Mouse (Mus musculus) liver, adult 2 months (tissue): Measurements from ENCODE around the gene Igsf9.

Source experiments
- CTCF ChIP-seq: fragments of 200-500 bp; IDR thresholded peaks from 2 replicates; pipeline ENCODE4 v1.5.1; 2011; ENCODE audit warnings: low read depth, low read length, control low read depth
- POLR2A ChIP-seq: fragments of 200-500 bp; IDR thresholded peaks from 2 replicates; pipeline ENCODE4 v1.6.1; 2011; ENCODE audit warnings: low read length, control low read depth; ENCODE audit not compliant: insufficient read depth; ENCODE audit errors: extremely low read depth

- TF ChIP-seq CTCF (no peak), POLR2A (no peak)
These were observed 41.1 kb upstream of the Igsf9 start for GRCm38 (mm10) chr1:172440521-172440920.
